Mouse (Mus musculus) myocyte (in vitro differentiated cells): ENCODE results near the gene Psme4. TPM values are rescaled to one million over a fixed set of nuclear protein-coding genes. Genes with fewer than 3 reads are reported as not detected.
A peak's percentile ranks its signal among the peaks of the same experiment; 100 is the strongest.

Source experiments
- H3K27me3 ChIP-seq: one replicate; pipeline ENCODE4 v1.6.1; 2011; ENCODE audit not compliant: control insufficient read depth, insufficient read depth, insufficient read length
- H3K36me3 ChIP-seq: one replicate; pipeline ENCODE4 v1.6.1; 2011; ENCODE audit not compliant: control insufficient read depth, insufficient read depth
- H3K4me2 ChIP-seq: one replicate; pipeline ENCODE4 v1.6.1; 2011; ENCODE audit warnings: low read depth, control low read depth
- H3K4me3 ChIP-seq: one replicate; pipeline ENCODE4 v1.5.1; 2011; ENCODE audit warnings: mild to moderate bottlenecking, control low read depth, moderate library complexity
- H3K79me2 ChIP-seq: one replicate; pipeline ENCODE4 v1.6.1; 2011; ENCODE audit not compliant: control insufficient read depth, insufficient read depth
- H3ac ChIP-seq: one replicate; pipeline ENCODE4 v1.6.1; 2011; ENCODE audit not compliant: control insufficient read depth, insufficient read length
- CEBPB ChIP-seq: IDR thresholded peaks from 2 replicates; pipeline ENCODE4 v1.6.1; 2011; ENCODE audit warnings: mild to moderate bottlenecking, moderate library complexity; ENCODE audit not compliant: poor library complexity, insufficient read depth, severe bottlenecking
- E2F4 ChIP-seq: IDR thresholded peaks from one replicate; pipeline ENCODE4 v1.6.1; 2011; ENCODE audit warnings: mild to moderate bottlenecking, control low read depth, moderate library complexity; ENCODE audit not compliant: insufficient read depth
- MAX ChIP-seq: IDR thresholded peaks from one replicate; pipeline ENCODE4 v1.6.1; 2011; ENCODE audit warnings: low read depth, mild to moderate bottlenecking, control low read depth
- MYOD1 ChIP-seq, 3 experiments: IDR thresholded peaks; one replicate each; pipeline ENCODE4 v1.6.1; 2011; ENCODE audit warnings: control low read depth in 2 of 3, low read depth in 2 of 3, mild to moderate bottlenecking in 2 of 3, moderate library complexity in 1 of 3; ENCODE audit not compliant: insufficient read length in 2 of 3, control insufficient read depth in 1 of 3
- MYOG ChIP-seq, 3 experiments: IDR thresholded peaks; one replicate each; pipeline ENCODE4 v1.6.1; 2011; ENCODE audit warnings: control low read depth in 2 of 3, low read depth in 2 of 3, mild to moderate bottlenecking in 2 of 3; ENCODE audit not compliant: insufficient read length in 2 of 3, control insufficient read depth in 1 of 3, insufficient read depth in 1 of 3
- POLR2A ChIP-seq: IDR thresholded peaks from one replicate; pipeline ENCODE4 v1.6.1; 2011; ENCODE audit warnings: low read depth, mild to moderate bottlenecking, control low read depth, moderate library complexity; ENCODE audit not compliant: insufficient read length
- POLR2AphosphoS2 ChIP-seq: IDR thresholded peaks from one replicate; pipeline ENCODE4 v1.6.1; 2011; ENCODE audit warnings: low read depth, control low read depth; ENCODE audit not compliant: insufficient read length
- REST ChIP-seq: IDR thresholded peaks from one replicate; pipeline ENCODE4 v1.6.1; 2011; ENCODE audit warnings: mild to moderate bottlenecking, control low read depth, moderate library complexity; ENCODE audit not compliant: insufficient read depth, insufficient read length
- SRF ChIP-seq: IDR thresholded peaks from one replicate; pipeline ENCODE4 v1.6.1; 2011; ENCODE audit warnings: low read depth; ENCODE audit not compliant: control insufficient read depth, insufficient read length
- TCF12 ChIP-seq: IDR thresholded peaks from one replicate; pipeline ENCODE4 v1.6.1; 2011; ENCODE audit warnings: mild to moderate bottlenecking, control low read depth; ENCODE audit not compliant: poor library complexity, insufficient read depth, severe bottlenecking
- TCF3 ChIP-seq: IDR thresholded peaks from one replicate; pipeline ENCODE4 v1.6.1; 2011; ENCODE audit warnings: low read depth, control low read depth; ENCODE audit not compliant: insufficient read length
- USF1 ChIP-seq: IDR thresholded peaks from one replicate; pipeline ENCODE4 v1.6.1; 2011; ENCODE audit warnings: low read depth, mild to moderate bottlenecking, control low read depth, moderate library complexity
- polyA plus RNA-seq: library from polyadenylated mRNA; unstranded; fragments of >200 nt; fragmentation: generic; extraction: Trizol; gene quantifications from one replicate; pipeline ENCODE4 v1.2.1, GENCODE M21; 2012; ENCODE audit warnings: missing spikeins

Psme4 gene
- polyA plus RNA-seq, 1 experiment = 15.9 TPM

DNA sequence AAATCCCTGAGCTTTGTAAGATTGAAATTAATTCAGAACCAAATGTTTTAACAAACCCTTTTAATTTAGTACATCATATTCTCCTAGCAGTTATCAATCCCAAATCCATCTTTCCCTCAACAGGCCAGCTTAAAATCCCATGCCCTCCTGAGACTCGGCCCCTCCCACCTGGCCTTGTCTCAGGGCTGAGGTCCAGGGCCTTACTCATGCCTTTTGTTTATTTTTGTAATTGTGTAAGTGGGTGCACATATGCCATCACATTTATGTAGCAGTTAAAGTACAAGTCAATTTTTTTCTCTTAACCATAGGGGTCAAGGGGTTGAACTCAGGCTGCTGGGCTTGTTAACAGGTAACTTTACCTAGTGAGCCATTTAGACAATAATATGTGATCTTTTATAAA, 72.8 kb downstream of the Psme4 start:
- H3K36me3 ChIP-seq = peaks cover 52% of the 10 kb centered on the region
- no peak overlapping the region for H3K4me3 ChIP-seq
- TF ChIP-seq SRF (no peak), USF1 (no peak)
- no peaks in the 10 kb centered on the region for H3K27me3 ChIP-seq
- no peaks in the 10 kb centered on the region for H3K79me2 ChIP-seq
- no peak overlapping the region for H3ac ChIP-seq
- H3K4me2 ChIP-seq = no peak overlapping the region

DNA sequence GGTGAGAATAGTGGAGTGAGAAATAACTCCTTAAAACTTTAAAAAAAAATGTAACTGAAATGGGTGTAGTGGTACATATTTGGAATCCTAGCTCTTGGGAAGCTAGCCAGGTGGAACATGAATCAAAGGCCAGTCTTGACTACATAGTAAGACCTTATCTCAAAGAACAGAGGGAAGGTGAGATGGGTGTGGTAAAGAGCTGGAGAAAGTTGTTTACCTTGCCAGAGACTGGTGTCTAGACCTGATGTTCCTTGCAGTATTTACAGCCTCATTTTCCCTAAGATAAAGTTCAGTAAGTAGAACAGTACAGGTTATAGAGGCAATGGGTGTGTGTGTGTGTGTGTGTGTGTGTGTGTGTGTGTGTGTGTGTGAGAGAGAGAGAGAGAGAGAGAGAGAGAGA, 100.9 kb downstream of the Psme4 start:
- no peak for TF ChIP-seq MAX
- no peak for TF ChIP-seq CEBPB
- TF ChIP-seq MYOD1 (IDR thresholded peaks at IDR 0.05; ENCODE audit: control insufficient read depth in 1 of 3, insufficient read length in 2 of 3, low read depth in 2 of 3) = no peak
- TF ChIP-seq TCF3 = no peak
- TF ChIP-seq SRF = no peak
- no peak for TF ChIP-seq E2F4
- TF ChIP-seq POLR2AphosphoS2 = no peak
- TF ChIP-seq TCF12 = no peak
- no peak for TF ChIP-seq MYOG (IDR thresholded peaks at IDR 0.05; ENCODE audit: control insufficient read depth in 1 of 3, insufficient read depth in 1 of 3, insufficient read length in 2 of 3, low read depth in 2 of 3)
- TF ChIP-seq USF1 = no peak
- no peak for TF ChIP-seq POLR2A
- TF ChIP-seq REST = no peak
- H3ac ChIP-seq = no peak overlapping the region
- H3K4me2 ChIP-seq = no peak overlapping the region
- H3K4me3 ChIP-seq = no peak overlapping the region
- peaks cover 48% of the 10 kb centered on the region for H3K36me3 ChIP-seq
- H3K79me2 ChIP-seq = no peaks in the 10 kb centered on the region
- H3K27me3 ChIP-seq = no peaks in the 10 kb centered on the region

DNA sequence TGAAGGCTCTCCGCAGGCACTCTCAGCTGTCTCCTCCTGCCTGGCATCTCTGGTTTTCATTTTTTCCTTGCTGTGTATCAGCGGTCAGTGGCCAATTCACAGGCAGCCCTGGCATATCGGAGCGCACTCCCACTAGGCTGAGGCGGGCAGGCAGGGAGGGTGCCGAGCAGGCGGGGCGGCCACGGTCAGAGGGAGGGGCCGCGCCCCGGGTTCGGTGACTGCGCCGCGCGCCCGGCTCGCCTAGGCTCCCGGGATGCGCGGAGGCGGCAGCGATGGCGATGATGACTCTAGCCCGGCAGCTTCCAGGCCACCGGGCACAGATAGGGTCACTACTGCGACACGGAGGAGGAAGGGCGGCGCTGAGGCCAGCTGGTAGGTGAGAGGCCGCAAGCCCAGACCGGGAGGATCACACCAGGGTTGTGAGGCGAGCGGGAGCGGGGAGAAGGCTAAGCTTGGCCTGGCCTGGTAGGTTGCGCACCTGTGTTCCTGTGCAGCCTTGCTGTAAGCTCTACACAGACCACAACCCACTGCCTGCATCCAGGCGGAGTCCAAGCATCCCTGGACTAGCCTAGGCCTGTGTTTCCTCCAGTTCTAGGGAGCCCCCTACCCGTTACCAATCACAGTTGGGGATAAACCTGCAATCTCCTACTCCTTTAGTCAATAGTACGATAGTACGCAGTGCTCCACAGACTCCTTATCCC, 113.8 kb downstream of the Psme4 start, which contains the start of the genes Gpr75 and Asb3:
TSS of gene Gpr75 (plus strand) at position 188 of the 701 bp plus-strand sequence.
TSS of gene Asb3 (plus strand) at position 246 of the 701 bp plus-strand sequence.
- H3ac ChIP-seq = no peak within 1 kb of the TSS
- peaks cover 7% of the 10 kb centered on the region for H3K36me3 ChIP-seq
- H3K27me3 ChIP-seq = no peaks in the 10 kb centered on the region
- H3K4me3 ChIP-seq = no peak within 1 kb of the TSS
- no peaks in the 10 kb centered on the region for H3K79me2 ChIP-seq
- TF ChIP-seq POLR2AphosphoS2 = peak; percentile 63
- TF ChIP-seq POLR2A = peak; percentile 16
- peak in 1 of 3 experiments; percentile 14 for TF ChIP-seq MYOD1 (IDR thresholded peaks at IDR 0.05; ENCODE audit: control insufficient read depth in 1 of 3, insufficient read length in 2 of 3, low read depth in 2 of 3)
- no peak for TF ChIP-seq MYOG (IDR thresholded peaks at IDR 0.05; ENCODE audit: control insufficient read depth in 1 of 3, insufficient read depth in 1 of 3, insufficient read length in 2 of 3, low read depth in 2 of 3)
- TF ChIP-seq CEBPB = no peak
- H3K4me2 ChIP-seq = peak within 1 kb of the TSS; percentile 63

DNA sequence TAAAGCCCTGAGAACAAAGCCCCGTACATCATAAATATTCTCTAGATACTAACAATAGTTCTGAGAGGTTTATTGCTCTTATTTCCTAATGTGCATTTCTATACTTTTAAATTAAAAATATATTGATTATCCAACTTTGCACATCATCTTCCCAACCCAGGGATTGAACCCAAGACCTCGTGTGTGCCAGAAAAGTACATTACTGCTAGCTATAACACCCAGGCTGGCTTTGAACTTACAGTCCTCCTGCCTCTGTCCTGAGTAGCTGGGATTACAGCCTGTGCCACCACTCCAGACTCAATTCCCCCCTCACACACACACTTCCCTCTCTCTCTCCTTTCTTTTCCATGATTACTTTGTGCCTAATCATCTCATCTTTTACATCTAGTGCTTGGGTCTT, 116.6 kb downstream of the Psme4 start:
- no peaks in the 10 kb centered on the region for H3K36me3 ChIP-seq
- H3K79me2 ChIP-seq = no peaks in the 10 kb centered on the region
- H3K4me2 ChIP-seq = no peak overlapping the region
- TF ChIP-seq POLR2AphosphoS2 (no peak), MAX (no peak), MYOD1 (IDR thresholded peaks at IDR 0.05; ENCODE audit: control insufficient read depth in 1 of 3, insufficient read length in 2 of 3, low read depth in 2 of 3) (no peak), TCF12 (no peak), REST (no peak), MYOG (IDR thresholded peaks at IDR 0.05; ENCODE audit: control insufficient read depth in 1 of 3, insufficient read depth in 1 of 3, insufficient read length in 2 of 3, low read depth in 2 of 3) (no peak), SRF (no peak), CEBPB (no peak)
- H3ac ChIP-seq = no peak overlapping the region
- no peak overlapping the region for H3K4me3 ChIP-seq
- no peaks in the 10 kb centered on the region for H3K27me3 ChIP-seq

DNA sequence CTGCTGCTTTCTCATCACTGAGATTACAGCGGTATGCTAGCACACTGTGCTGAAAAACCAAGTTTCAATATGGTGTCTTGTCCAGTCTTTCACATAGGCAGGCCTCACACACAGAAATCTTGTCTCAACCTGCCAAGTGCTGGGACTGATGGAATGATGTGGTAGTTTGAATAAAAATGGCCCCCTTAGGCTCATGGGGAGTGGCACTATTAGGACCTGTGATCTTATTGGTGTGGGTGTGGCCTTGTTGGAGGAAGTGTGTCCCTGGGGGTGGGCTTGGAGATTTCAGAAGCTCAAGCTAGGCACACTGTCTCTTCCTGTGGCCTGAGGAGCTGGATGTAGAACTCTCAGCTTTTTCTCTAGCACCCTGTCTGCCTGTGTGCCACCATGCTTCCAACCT, 124.7 kb downstream of the Psme4 start:
- Histone ChIP-seq H3K79me2 (no peaks in the 10 kb centered on the region), H3K36me3 (no peaks in the 10 kb centered on the region), H3K27me3 (no peaks in the 10 kb centered on the region), H3ac (no peak overlapping the region), H3K4me3 (no peak overlapping the region), H3K4me2 (no peak overlapping the region)
- no peak for TF ChIP-seq MAX
- no peak for TF ChIP-seq REST
- TF ChIP-seq POLR2A = no peak
- TF ChIP-seq CEBPB = no peak
- TF ChIP-seq USF1 = no peak
- TF ChIP-seq POLR2AphosphoS2 = no peak
- TF ChIP-seq TCF3 = no peak
- no peak for TF ChIP-seq MYOG (IDR thresholded peaks at IDR 0.05; ENCODE audit: control insufficient read depth in 1 of 3, insufficient read depth in 1 of 3, insufficient read length in 2 of 3, low read depth in 2 of 3)
- no peak for TF ChIP-seq MYOD1 (IDR thresholded peaks at IDR 0.05; ENCODE audit: control insufficient read depth in 1 of 3, insufficient read length in 2 of 3, low read depth in 2 of 3)
- no peak for TF ChIP-seq TCF12
- no peak for TF ChIP-seq E2F4
